Mouse (Mus musculus) erythroblast, embryonic 14.5 days (primary cell): ENCODE measurements around the gene Psmd11.

Experiments used
- GATA1 ChIP-seq: IDR thresholded peaks from 2 replicates; pipeline ENCODE4 v1.6.1; 2012; ENCODE audit warnings: low read length, inconsistent platforms, mixed read lengths
- TAL1 ChIP-seq: IDR thresholded peaks from 3 replicates; pipeline ENCODE4 v1.6.1; 2012; ENCODE audit warnings: low read length, inconsistent platforms, mixed read lengths

DNA sequence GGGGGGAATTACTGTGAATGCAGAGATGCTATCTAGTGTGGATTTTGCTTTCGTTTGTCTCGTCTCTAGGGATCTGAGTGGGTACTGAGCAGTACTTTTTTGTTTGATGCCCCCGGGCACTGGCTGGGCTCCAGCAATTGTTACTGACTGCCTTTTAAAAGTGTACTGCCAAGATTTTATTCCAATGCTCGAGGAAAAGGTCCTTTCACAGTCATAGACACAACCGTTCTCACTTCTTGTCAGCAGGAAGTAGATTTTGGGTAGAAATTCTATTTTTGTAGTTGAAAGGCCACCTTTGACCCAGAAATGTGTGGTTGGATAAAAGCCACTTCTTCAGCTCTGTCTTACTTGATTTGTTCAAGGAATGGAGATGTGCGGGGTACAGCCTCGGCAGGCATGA is 85.4 kb downstream of the Psmd11 start:
- no peak for TF ChIP-seq GATA1
- no peak for TF ChIP-seq TAL1
